Mouse (Mus musculus): Measurements from ENCODE around the gene Cptp. TPM values are rescaled to one million over a fixed set of nuclear protein-coding genes. Genes with fewer than 3 reads are reported as not detected.

Cptp gene
- polyA plus RNA-seq, 1 experiment from 2014 or later, result 28.0 TPM

DNA sequence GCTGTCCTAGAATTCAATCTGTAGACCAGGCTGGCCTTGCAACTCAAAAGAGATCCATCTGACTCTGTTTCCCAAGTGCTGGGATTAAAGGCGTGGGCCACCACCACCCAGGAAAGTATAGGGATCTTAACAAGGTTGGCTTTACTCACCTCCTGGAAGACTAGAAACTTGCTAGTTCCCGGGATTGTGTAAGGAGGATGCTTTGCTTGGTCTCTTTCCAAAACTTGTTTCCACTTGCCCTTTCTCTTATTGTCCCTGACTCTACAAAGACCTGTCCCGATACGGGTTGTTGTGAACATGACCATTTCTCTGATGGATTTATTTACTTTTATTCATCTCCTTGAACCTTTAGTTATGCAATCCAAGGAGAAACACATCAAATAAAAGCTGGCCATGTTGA, 39.4 kb downstream of the Cptp start:
- Histone ChIP-seq H3K4me3 (replicated peaks) (no peak overlapping the region), H3K4me1 (peaks cover 30% of the 10 kb centered on the region), H3K9ac (replicated peaks) (no peak overlapping the region), H3K4me2 (no peak overlapping the region), H3K27me3 (replicated peaks) (no peaks in the 10 kb centered on the region), H3K27ac (replicated peaks) (no peak overlapping the region), H3K36me3 (peaks cover 27% of the 10 kb centered on the region), H3K9me3 (replicated peaks) (no peaks in the 10 kb centered on the region)
- WGBS, result 95% methylated on average over 4 of the region's 4 CpGs
- ATAC-seq (ENCODE audit: low FRiP score), result no peak

DNA sequence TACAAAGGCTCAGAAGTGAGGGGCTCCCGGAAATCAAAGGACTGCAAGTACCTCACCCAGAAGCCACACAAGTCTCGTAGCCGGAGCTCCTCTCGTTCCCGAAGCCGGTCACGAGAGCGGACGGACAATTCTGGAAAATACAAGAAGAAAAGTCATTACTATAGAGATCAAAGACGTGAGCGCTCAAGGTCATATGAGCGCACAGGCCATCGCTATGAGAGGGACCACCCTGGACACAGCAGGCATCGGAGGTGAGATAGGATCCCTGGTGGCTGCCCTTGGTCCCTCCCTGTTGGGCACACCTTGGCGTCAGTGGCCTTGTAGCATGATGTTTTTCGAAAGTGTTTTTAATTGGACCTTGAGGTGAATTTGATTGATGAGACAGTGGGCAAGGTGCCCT, 45.8 kb downstream of the Cptp start:
- Histone ChIP-seq H3K9ac (replicated peaks) (no peak overlapping the region), H3K4me3 (replicated peaks) (no peak overlapping the region), H3K27ac (replicated peaks) (no peak overlapping the region), H3K4me1 (no peaks in the 10 kb centered on the region), H3K4me2 (no peak overlapping the region), H3K36me3 (peaks cover 85% of the 10 kb centered on the region), H3K27me3 (replicated peaks) (no peaks in the 10 kb centered on the region), H3K9me3 (replicated peaks) (no peaks in the 10 kb centered on the region)
- ATAC-seq (ENCODE audit: low FRiP score), result no peak; the same call in 1 of the 2 replicates
- 95% methylated on average over 16 of the region's 16 CpGs for WGBS

DNA sequence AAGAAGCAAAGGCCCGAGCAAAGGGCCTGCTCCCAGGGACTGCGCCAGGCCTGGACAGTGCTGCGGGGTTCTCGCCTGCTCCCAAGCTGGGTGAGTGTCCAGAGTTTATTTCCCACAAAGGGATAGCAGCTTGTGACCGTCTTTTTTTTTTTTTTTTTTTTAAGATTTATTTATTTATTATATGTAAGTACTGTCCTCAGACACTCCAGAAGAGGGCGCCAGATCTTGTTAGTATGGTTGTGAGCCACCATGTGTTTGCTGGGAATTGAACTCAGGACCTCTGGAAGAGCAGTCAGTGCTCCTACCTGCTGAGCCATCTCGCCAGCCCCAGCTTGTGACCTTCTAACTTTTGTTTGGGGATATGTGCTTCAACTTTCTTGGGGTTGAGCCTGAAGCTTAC, 48.2 kb downstream of the Cptp start:
- H3K27me3 ChIP-seq (replicated peaks), result no peaks in the 10 kb centered on the region
- no peaks in the 10 kb centered on the region; the same call in 1 of the 2 replicates for H3K4me1 ChIP-seq
- peaks cover 91% of the 10 kb centered on the region for H3K36me3 ChIP-seq
- no peaks in the 10 kb centered on the region for H3K9me3 ChIP-seq (replicated peaks)
- no peak overlapping the region for H3K9ac ChIP-seq (replicated peaks)
- 81% methylated on average over 7 of the region's 7 CpGs for WGBS
- no peak overlapping the region for H3K4me3 ChIP-seq (replicated peaks)
- no peak overlapping the region for H3K27ac ChIP-seq (replicated peaks)
- H3K4me2 ChIP-seq, result no peak overlapping the region
- no peak for ATAC-seq (ENCODE audit: low FRiP score)

DNA sequence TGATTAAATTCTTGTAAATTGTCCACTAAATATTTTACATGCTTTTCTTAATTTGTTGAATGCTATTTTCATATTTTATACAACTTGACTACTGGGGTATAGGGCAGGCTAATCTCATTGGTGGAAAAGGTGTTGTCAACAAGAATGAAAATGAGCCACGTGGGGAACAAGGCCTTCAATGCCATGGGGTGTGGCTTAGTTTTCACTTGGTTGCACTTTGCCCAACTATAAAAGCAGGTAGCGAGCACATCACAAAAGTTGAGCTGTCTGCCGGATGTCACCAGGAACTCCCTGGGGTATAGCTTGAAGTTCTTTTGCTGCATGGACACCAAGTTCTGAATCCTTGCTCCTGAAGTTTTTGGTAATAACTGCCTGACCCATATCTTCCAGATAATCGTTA, 51.7 kb downstream of the Cptp start:
- H3K9ac ChIP-seq (replicated peaks), result no peak overlapping the region
- ATAC-seq (ENCODE audit: low FRiP score), result no peak
- 80% methylated on average over 4 of the region's 4 CpGs for WGBS
- H3K9me3 ChIP-seq (replicated peaks), result no peaks in the 10 kb centered on the region
- H3K4me1 ChIP-seq, result peaks cover 21% of the 10 kb centered on the region
- H3K4me2 ChIP-seq, result no peak overlapping the region
- H3K36me3 ChIP-seq, result peaks cover 84% of the 10 kb centered on the region
- no peaks in the 10 kb centered on the region for H3K27me3 ChIP-seq (replicated peaks)
- H3K4me3 ChIP-seq (replicated peaks), result no peak overlapping the region
- no peak overlapping the region for H3K27ac ChIP-seq (replicated peaks)

Small RNA genes within 50 kb of the gene (microRNA-seq; reads per million reads assigned to microRNA genes)
- gene Gm22991, result not detected

Other genes starting within 250 kb of the Cptp start
- 52.7 and 53.4 TPM in 2 replicates for gene Cdk11b, start 244.6 kb downstream of the Cptp start, polyA plus RNA-seq (2015; fragmentation: Nextera tagmentation; extraction: Ambion mirVana)
- gene Gm10563, start 224.0 kb downstream of the Cptp start, polyA plus RNA-seq (2015; fragmentation: Nextera tagmentation; extraction: Ambion mirVana), result not detected in 2 replicates
- 6.5 and 10.5 TPM in 2 replicates for gene Mmp23, start 216.1 kb downstream of the Cptp start, polyA plus RNA-seq (2015; fragmentation: Nextera tagmentation; extraction: Ambion mirVana)
- gene Mib2, start 200.2 kb downstream of the Cptp start, polyA plus RNA-seq (2015; fragmentation: Nextera tagmentation; extraction: Ambion mirVana), result 48.6 and 54.7 TPM in 2 replicates
- 18.9 and 25.0 TPM in 2 replicates for gene Fndc10, start 175.1 kb downstream of the Cptp start, polyA plus RNA-seq (2015; fragmentation: Nextera tagmentation; extraction: Ambion mirVana)
- gene Ssu72, start 164.6 kb downstream of the Cptp start, polyA plus RNA-seq (2015; fragmentation: Nextera tagmentation; extraction: Ambion mirVana), result 165 and 171 TPM in 2 replicates
- gene Tmem240, start 134.6 kb downstream of the Cptp start, polyA plus RNA-seq (2015; fragmentation: Nextera tagmentation; extraction: Ambion mirVana), result 23.7 and 28.3 TPM in 2 replicates
- 90.0 and 96.6 TPM in 2 replicates for gene Atad3a, start 108.3 kb downstream of the Cptp start, polyA plus RNA-seq (2015; fragmentation: Nextera tagmentation; extraction: Ambion mirVana)
- 30.0 and 31.9 TPM in 2 replicates for gene Vwa1, start 94.7 kb downstream of the Cptp start, polyA plus RNA-seq (2015; fragmentation: Nextera tagmentation; extraction: Ambion mirVana)
- 0.78 and 1.2 TPM in 2 replicates for gene Tmem88b, start 83.6 kb downstream of the Cptp start, polyA plus RNA-seq (2015; fragmentation: Nextera tagmentation; extraction: Ambion mirVana)
- gene Ankrd65, start 79.0 kb downstream of the Cptp start, polyA plus RNA-seq (2015; fragmentation: Nextera tagmentation; extraction: Ambion mirVana), result 0.27 TPM in 1 of 2 replicates, not detected in the other
- gene Mrpl20, start 66.6 kb downstream of the Cptp start, polyA plus RNA-seq (2015; fragmentation: Nextera tagmentation; extraction: Ambion mirVana), result 259 and 285 TPM in 2 replicates
- gene Ccnl2, start 57.0 kb downstream of the Cptp start, polyA plus RNA-seq (2015; fragmentation: Nextera tagmentation; extraction: Ambion mirVana), result 137 and 139 TPM in 2 replicates
- gene Aurkaip1, start 38.2 kb downstream of the Cptp start, polyA plus RNA-seq (2015; fragmentation: Nextera tagmentation; extraction: Ambion mirVana), result 147 and 152 TPM in 2 replicates
- 28.3 and 35.4 TPM in 2 replicates for gene Mxra8, start 29.8 kb downstream of the Cptp start, polyA plus RNA-seq (2015; fragmentation: Nextera tagmentation; extraction: Ambion mirVana)
- 11.5 and 28.6 TPM in 2 replicates for gene Dvl1, start 22.0 kb downstream of the Cptp start, polyA plus RNA-seq (2015; fragmentation: Nextera tagmentation; extraction: Ambion mirVana)
- 0.36 and 0.46 TPM in 2 replicates for gene Tas1r3, start 6.1 kb downstream of the Cptp start, polyA plus RNA-seq (2015; fragmentation: Nextera tagmentation; extraction: Ambion mirVana)
- gene Ints11, start 106 bp upstream of the Cptp start, polyA plus RNA-seq (2015; fragmentation: Nextera tagmentation; extraction: Ambion mirVana), result 66.9 and 73.4 TPM in 2 replicates
- gene Pusl1, start 22.3 kb upstream of the Cptp start, polyA plus RNA-seq (2015; fragmentation: Nextera tagmentation; extraction: Ambion mirVana), result 58.5 and 62.7 TPM in 2 replicates
- gene Acap3, start 22.4 kb upstream of the Cptp start, polyA plus RNA-seq (2015; fragmentation: Nextera tagmentation; extraction: Ambion mirVana), result 57.7 and 70.3 TPM in 2 replicates
- gene Ube2j2, start 74.4 kb upstream of the Cptp start, polyA plus RNA-seq (2015; fragmentation: Nextera tagmentation; extraction: Ambion mirVana), result 100 and 104 TPM in 2 replicates
- gene C1qtnf12, start 92.9 kb upstream of the Cptp start, polyA plus RNA-seq (2015; fragmentation: Nextera tagmentation; extraction: Ambion mirVana), result 15.3 and 17.2 TPM in 2 replicates
- 31.9 and 35.6 TPM in 2 replicates for gene B3galt6, start 123.2 kb upstream of the Cptp start, polyA plus RNA-seq (2015; fragmentation: Nextera tagmentation; extraction: Ambion mirVana)
- gene Sdf4, start 123.4 kb upstream of the Cptp start, polyA plus RNA-seq (2015; fragmentation: Nextera tagmentation; extraction: Ambion mirVana), result 118 and 137 TPM in 2 replicates
- 0.19 and 0.89 TPM in 2 replicates for gene Tnfrsf4, start 144.4 kb upstream of the Cptp start, polyA plus RNA-seq (2015; fragmentation: Nextera tagmentation; extraction: Ambion mirVana)
- gene Tnfrsf18, start 156.7 kb upstream of the Cptp start, polyA plus RNA-seq (2015; fragmentation: Nextera tagmentation; extraction: Ambion mirVana), result 1.8 and 3.3 TPM in 2 replicates
- gene Ttll10, start 190.0 kb upstream of the Cptp start, polyA plus RNA-seq (2015; fragmentation: Nextera tagmentation; extraction: Ambion mirVana), result 0.64 TPM in 1 of 2 replicates, not detected in the other
- 23.5 and 27.3 TPM in 2 replicates for gene 9430015G10Rik, start 240.5 kb upstream of the Cptp start, polyA plus RNA-seq (2015; fragmentation: Nextera tagmentation; extraction: Ambion mirVana)

Measured in neural tube, embryonic 15.5 days (tissue).